Mouse (Mus musculus): ENCODE measurements around the gene Abhd14a. TPM values are rescaled to one million over a fixed set of nuclear protein-coding genes. Genes with fewer than 3 reads are reported as not detected.

Gene Abhd14a
- total RNA-seq, 2 experiments from 2014 or later = 51.1 to 53.2 TPM

Other genes starting within 250 kb of the Abhd14a start
- gene Ppm1m, start 247.9 kb downstream of the Abhd14a start, total RNA-seq (2021) = 10 to 100 TPM; 12.8 to 18.8 TPM
- 10 to 100 TPM; 40.8 to 41.3 TPM for gene Twf2, start 244.6 kb downstream of the Abhd14a start, total RNA-seq (2021)
- 1 to 10 TPM; 1.2 to 1.4 TPM for gene Tlr9, start 225.1 kb downstream of the Abhd14a start, total RNA-seq (2021)
- gene Alas1, start 199.0 kb downstream of the Abhd14a start, total RNA-seq (2021) = 100 to 1,000 TPM; 139 TPM
- 10 to 100 TPM; 12.2 to 12.6 TPM for gene Poc1a, start 166.6 kb downstream of the Abhd14a start, total RNA-seq (2021)
- gene Dusp7, start 79.0 kb downstream of the Abhd14a start, total RNA-seq (2021) = 10 to 100 TPM; 58.7 to 64.2 TPM
- gene Rpl29, start 18.2 kb downstream of the Abhd14a start, total RNA-seq (2021) = 100 to 1,000 TPM; 421 to 423 TPM
- 10 to 100 TPM; 11.0 to 13.2 TPM for gene Acy1, start 9.4 kb downstream of the Abhd14a start, total RNA-seq (2021)
- gene Abhd14b, start 219 bp downstream of the Abhd14a start, total RNA-seq (2021) = 10 to 100 TPM in 1 of 2 experiments, 1 to 10 TPM in 1; 9.9 to 10.6 TPM
- gene Pcbp4, start 5.6 kb upstream of the Abhd14a start, total RNA-seq (2021) = 100 to 1,000 TPM; 226 to 234 TPM
- 1 to 10 TPM; 1.8 to 2.0 TPM for gene Gpr62, start 18.3 kb upstream of the Abhd14a start, total RNA-seq (2021)
- gene Rrp9, start 28.3 kb upstream of the Abhd14a start, total RNA-seq (2021) = 10 to 100 TPM; 38.5 to 45.2 TPM
- gene Parp3, start 29.3 kb upstream of the Abhd14a start, total RNA-seq (2021) = 1 to 10 TPM; 2.4 to 2.8 TPM
- not detected for gene Iqcf1, start 52.3 kb upstream of the Abhd14a start, total RNA-seq (2021)
- 1 to 10 TPM in 1 of 2 experiments, not detected in 1; 1.5 TPM for gene Iqcf5, start 66.9 kb upstream of the Abhd14a start, total RNA-seq (2021)
- gene Iqcf3, start 114.0 kb upstream of the Abhd14a start, total RNA-seq (2021) = not detected
- gene Iqcf4, start 123.3 kb upstream of the Abhd14a start, total RNA-seq (2021) = not detected
- not detected for gene Iqcf6, start 178.9 kb upstream of the Abhd14a start, total RNA-seq (2021)
- gene Grm2, start 208.4 kb upstream of the Abhd14a start, total RNA-seq (2021) = 10 to 100 TPM; 37.1 to 38.3 TPM
- 10 to 100 TPM; 85.3 to 91.6 TPM for gene Tex264, start 238.2 kb upstream of the Abhd14a start, total RNA-seq (2021)

All from layer of hippocampus, postnatal 10 days (tissue).